Mouse (Mus musculus): Measurements from ENCODE around the gene Ackr2. TPM values are rescaled to one million over a fixed set of nuclear protein-coding genes. Genes with fewer than 3 reads are reported as not detected.

The Ackr2 gene
- polyA plus RNA-seq, 1 experiment from 2014 or later, result 0.89 TPM

DNA sequence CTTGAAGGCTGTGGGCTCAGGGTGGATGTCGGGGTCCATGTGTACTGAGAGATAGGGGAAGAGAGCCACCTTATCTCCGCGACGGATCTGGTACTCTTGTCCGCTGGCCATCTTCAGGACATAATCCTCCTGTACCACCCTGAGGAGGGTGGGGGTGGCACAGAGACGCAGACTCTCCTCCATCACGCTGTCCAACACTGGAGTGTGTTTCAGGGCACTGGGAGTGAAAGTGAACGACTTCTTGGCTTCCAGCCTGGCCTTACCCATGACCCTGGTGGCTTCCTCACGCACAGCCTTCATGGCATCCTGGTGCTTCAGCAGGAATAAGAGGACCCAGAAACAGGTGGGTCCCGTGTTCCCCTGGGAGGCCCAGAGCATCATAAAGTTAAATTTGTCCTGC is 16.9 kb downstream of the Ackr2 start:
- Histone ChIP-seq H3K27ac (replicated peaks; ENCODE audit: low read depth, low read length) (no peak overlapping the region), H3K9ac (ENCODE audit: low read depth, low read length) (no peak overlapping the region), H3K4me1 (ENCODE audit: control insufficient read depth, insufficient read depth, low read length) (no peaks in the 10 kb centered on the region), H3K4me2 (ENCODE audit: low read depth, low read length) (no peak overlapping the region), H3K27me3 (replicated peaks; ENCODE audit: control insufficient read depth, insufficient read depth, low read length) (no peaks in the 10 kb centered on the region), H3K9me3 (ENCODE audit: control insufficient read depth, low read length) (no peaks in the 10 kb centered on the region), H3K4me3 (ENCODE audit: low read depth, low read length) (no peak overlapping the region), H3K36me3 (ENCODE audit: control insufficient read depth, insufficient read depth, low read length) (no peaks in the 10 kb centered on the region)
- ATAC-seq (ENCODE audit: low read depth) (no peak), DNase-seq (ENCODE audit: low spot score) (no peak)
- 88% methylated on average over 10 of the region's 10 CpGs for WGBS

DNA sequence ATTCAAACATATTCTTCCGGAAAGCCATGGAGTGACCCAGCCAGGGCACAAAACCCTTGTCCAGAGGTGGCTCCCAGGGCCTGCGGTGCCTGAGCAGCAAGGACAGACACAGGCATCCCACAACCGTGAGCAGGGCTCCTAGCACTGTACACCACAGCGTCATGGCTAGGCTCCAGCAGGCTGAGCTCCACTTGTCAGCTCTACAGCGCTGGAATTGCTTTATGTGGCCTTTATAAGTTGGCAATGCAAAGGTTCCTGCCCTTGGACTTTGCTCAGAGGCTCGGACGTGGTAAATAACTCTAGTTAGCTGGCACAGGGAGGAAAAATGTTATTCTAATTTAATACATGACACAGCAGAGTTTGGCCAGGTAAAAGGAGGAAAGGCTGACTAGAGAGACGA is 17.9 kb downstream of the Ackr2 start, which contains the start of gene Cyp8b1:
Cyp8b1 (minus strand) TSS at position 204 of the 400 bp plus-strand sequence.
- no peak within 1 kb of the TSS for H3K9ac ChIP-seq (ENCODE audit: low read depth, low read length)
- no peak within 1 kb of the TSS for H3K4me2 ChIP-seq (ENCODE audit: low read depth, low read length)
- no peak within 1 kb of the TSS for H3K27ac ChIP-seq (replicated peaks; ENCODE audit: low read depth, low read length)
- DNase-seq (ENCODE audit: low spot score) (no peak), ATAC-seq (ENCODE audit: low read depth) (no peak)
- H3K36me3 ChIP-seq (ENCODE audit: control insufficient read depth, insufficient read depth, low read length), result no peaks in the 10 kb centered on the region
- H3K4me3 ChIP-seq (ENCODE audit: low read depth, low read length), result no peak within 1 kb of the TSS
- H3K27me3 ChIP-seq (replicated peaks; ENCODE audit: control insufficient read depth, insufficient read depth, low read length), result no peaks in the 10 kb centered on the region
- no peaks in the 10 kb centered on the region for H3K9me3 ChIP-seq (ENCODE audit: control insufficient read depth, low read length)
- 80% methylated on average over 8 of the region's 8 CpGs for WGBS
- no peaks in the 10 kb centered on the region for H3K4me1 ChIP-seq (ENCODE audit: control insufficient read depth, insufficient read depth, low read length)

DNA sequence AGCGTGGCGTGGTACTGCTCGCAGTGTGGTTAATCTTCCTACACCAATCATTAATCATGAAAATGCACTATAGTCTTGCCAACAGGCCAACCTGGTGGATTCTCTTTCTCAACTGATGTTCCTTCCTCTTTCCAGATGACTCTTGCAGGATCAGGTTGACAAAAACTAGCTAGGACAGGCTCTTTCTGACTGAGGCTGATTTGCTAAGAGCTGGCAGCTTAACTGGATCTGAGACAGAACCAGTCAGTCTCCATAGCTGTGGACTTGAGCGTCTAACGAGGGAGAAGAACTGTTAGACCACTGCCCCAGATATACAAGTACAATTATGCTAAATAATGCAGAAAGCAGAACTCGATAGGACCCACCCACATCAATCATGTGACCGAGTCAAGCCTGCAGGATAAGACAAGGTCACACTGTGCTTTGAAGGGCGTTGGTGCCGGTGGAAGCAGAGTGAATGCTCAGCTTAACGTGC is 20.9 kb downstream of the Ackr2 start:
- H3K4me1 ChIP-seq (ENCODE audit: control insufficient read depth, insufficient read depth, low read length), result no peaks in the 10 kb centered on the region
- no peaks in the 10 kb centered on the region for H3K27me3 ChIP-seq (replicated peaks; ENCODE audit: control insufficient read depth, insufficient read depth, low read length)
- 71% methylated on average over 10 of the region's 10 CpGs for WGBS
- DNase-seq (ENCODE audit: low spot score) (no peak), ATAC-seq (ENCODE audit: low read depth) (no peak)
- H3K36me3 ChIP-seq (ENCODE audit: control insufficient read depth, insufficient read depth, low read length), result no peaks in the 10 kb centered on the region
- H3K9ac ChIP-seq (ENCODE audit: low read depth, low read length), result no peak overlapping the region
- H3K9me3 ChIP-seq (ENCODE audit: control insufficient read depth, low read length), result no peaks in the 10 kb centered on the region
- H3K4me2 ChIP-seq (ENCODE audit: low read depth, low read length), result no peak overlapping the region
- no peak overlapping the region for H3K4me3 ChIP-seq (ENCODE audit: low read depth, low read length)
- H3K27ac ChIP-seq (replicated peaks; ENCODE audit: low read depth, low read length), result no peak overlapping the region

DNA sequence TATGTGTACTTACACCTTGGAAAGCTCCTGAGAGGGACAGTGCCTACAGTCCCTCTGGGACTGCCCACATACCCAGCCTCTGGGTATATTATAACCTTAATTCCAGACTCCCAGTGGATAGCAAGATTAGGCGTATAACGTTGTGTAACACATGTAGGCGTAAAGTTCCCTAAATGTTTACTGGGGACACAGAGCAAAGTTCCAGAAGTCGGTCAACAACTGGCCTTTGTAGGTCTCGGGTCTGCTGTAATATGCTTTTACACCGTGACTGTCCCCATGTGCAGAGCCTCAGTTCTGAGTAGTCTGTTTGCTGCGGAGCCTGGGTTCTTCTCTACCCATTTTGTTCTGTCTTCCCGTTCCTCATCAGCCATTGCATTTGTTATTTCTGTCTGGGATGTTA is 25.3 kb downstream of the Ackr2 start:
- Histone ChIP-seq H3K4me3 (ENCODE audit: low read depth, low read length) (no peak overlapping the region), H3K4me2 (ENCODE audit: low read depth, low read length) (no peak overlapping the region), H3K9ac (ENCODE audit: low read depth, low read length) (no peak overlapping the region), H3K9me3 (ENCODE audit: control insufficient read depth, low read length) (no peaks in the 10 kb centered on the region), H3K27me3 (replicated peaks; ENCODE audit: control insufficient read depth, insufficient read depth, low read length) (no peaks in the 10 kb centered on the region), H3K4me1 (ENCODE audit: control insufficient read depth, insufficient read depth, low read length) (no peaks in the 10 kb centered on the region), H3K36me3 (ENCODE audit: control insufficient read depth, insufficient read depth, low read length) (no peaks in the 10 kb centered on the region), H3K27ac (replicated peaks; ENCODE audit: low read depth, low read length) (no peak overlapping the region)
- no peak for DNase-seq (ENCODE audit: low spot score)
- no peak for ATAC-seq (ENCODE audit: low read depth)
- WGBS, result 83% methylated on average over 8 of the region's 8 CpGs

GRCm38 (mm10) chr9:121923906-121924305 is 25.8 kb downstream of the Ackr2 start:
- ATAC-seq (ENCODE audit: low read depth) (no peak), DNase-seq (ENCODE audit: low spot score) (no peak)
- no peak overlapping the region for H3K9ac ChIP-seq (ENCODE audit: low read depth, low read length)
- H3K4me2 ChIP-seq (ENCODE audit: low read depth, low read length), result no peak overlapping the region
- no peaks in the 10 kb centered on the region for H3K27me3 ChIP-seq (replicated peaks; ENCODE audit: control insufficient read depth, insufficient read depth, low read length)
- H3K36me3 ChIP-seq (ENCODE audit: control insufficient read depth, insufficient read depth, low read length), result no peaks in the 10 kb centered on the region
- no peak overlapping the region for H3K27ac ChIP-seq (replicated peaks; ENCODE audit: low read depth, low read length)
- H3K4me1 ChIP-seq (ENCODE audit: control insufficient read depth, insufficient read depth, low read length), result no peaks in the 10 kb centered on the region
- H3K9me3 ChIP-seq (ENCODE audit: control insufficient read depth, low read length), result no peaks in the 10 kb centered on the region
- H3K4me3 ChIP-seq (ENCODE audit: low read depth, low read length), result no peak overlapping the region
- 79% methylated on average over 5 of the region's 5 CpGs for WGBS

DNA sequence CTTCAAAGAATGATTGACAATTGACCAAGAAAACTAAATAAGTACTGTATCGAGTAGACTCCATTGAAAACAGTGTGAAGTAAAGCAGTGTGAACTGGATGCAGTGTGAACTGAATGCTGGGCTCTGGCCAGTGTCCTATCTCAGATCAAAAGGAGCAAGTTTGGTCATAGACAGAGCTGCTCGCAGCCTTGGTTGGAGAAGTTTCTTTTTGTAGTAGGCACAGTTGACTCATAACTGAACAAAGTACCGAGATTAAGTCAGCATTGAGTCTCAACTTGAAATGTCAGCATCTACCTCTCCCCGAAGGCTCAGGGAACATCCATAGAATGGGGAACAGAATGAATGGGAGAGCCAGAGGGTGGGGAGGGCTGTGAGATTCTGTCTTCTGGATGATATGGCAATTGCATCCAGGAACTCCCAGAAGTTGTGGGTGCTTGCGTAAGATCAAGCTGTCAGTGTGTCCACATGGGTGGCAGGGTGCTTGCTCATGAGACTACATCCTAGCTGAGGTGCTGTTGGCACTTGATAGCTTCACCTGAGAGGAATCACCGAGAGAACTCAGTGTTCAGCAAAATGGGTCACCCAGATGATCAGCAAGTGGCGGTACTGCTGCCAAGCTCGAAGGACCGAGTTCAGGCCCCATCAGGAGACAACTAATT is 26.9 kb downstream of the Ackr2 start:
- H3K4me2 ChIP-seq (ENCODE audit: low read depth, low read length), result no peak overlapping the region
- H3K9me3 ChIP-seq (ENCODE audit: control insufficient read depth, low read length), result no peaks in the 10 kb centered on the region
- WGBS, result 89% methylated on average over 9 of the region's 9 CpGs
- ATAC-seq (ENCODE audit: low read depth) (no peak), DNase-seq (ENCODE audit: low spot score) (no peak)
- no peak overlapping the region for H3K9ac ChIP-seq (ENCODE audit: low read depth, low read length)
- H3K27me3 ChIP-seq (replicated peaks; ENCODE audit: control insufficient read depth, insufficient read depth, low read length), result no peaks in the 10 kb centered on the region
- no peaks in the 10 kb centered on the region for H3K4me1 ChIP-seq (ENCODE audit: control insufficient read depth, insufficient read depth, low read length)
- no peak overlapping the region for H3K4me3 ChIP-seq (ENCODE audit: low read depth, low read length)
- no peak overlapping the region for H3K27ac ChIP-seq (replicated peaks; ENCODE audit: low read depth, low read length)
- H3K36me3 ChIP-seq (ENCODE audit: control insufficient read depth, insufficient read depth, low read length), result no peaks in the 10 kb centered on the region

DNA sequence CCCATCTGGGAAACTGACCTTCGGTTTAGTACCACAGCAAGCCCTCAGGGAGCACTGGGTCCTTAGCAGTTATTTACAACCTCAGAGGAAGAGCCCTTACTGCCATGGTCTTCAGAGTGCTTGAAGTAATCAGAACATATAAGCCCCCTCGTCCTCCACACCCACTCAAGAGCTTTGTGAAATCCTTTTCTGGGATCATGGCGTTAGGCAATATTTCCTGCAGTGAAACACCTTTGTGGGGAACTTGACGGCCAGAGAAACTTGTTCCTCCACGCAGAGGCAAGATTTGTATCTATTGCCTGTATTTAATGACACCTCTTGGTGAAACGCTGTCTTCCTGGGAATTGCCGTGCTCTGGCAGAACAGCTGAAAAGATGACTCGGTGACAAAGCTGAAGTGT is 27.8 kb downstream of the Ackr2 start:
- Histone ChIP-seq H3K36me3 (ENCODE audit: control insufficient read depth, insufficient read depth, low read length) (no peaks in the 10 kb centered on the region), H3K27me3 (replicated peaks; ENCODE audit: control insufficient read depth, insufficient read depth, low read length) (no peaks in the 10 kb centered on the region), H3K4me2 (ENCODE audit: low read depth, low read length) (no peak overlapping the region), H3K4me1 (ENCODE audit: control insufficient read depth, insufficient read depth, low read length) (no peaks in the 10 kb centered on the region), H3K9ac (ENCODE audit: low read depth, low read length) (no peak overlapping the region), H3K4me3 (ENCODE audit: low read depth, low read length) (no peak overlapping the region), H3K9me3 (ENCODE audit: control insufficient read depth, low read length) (no peaks in the 10 kb centered on the region), H3K27ac (replicated peaks; ENCODE audit: low read depth, low read length) (no peak overlapping the region)
- WGBS, result 62% methylated on average over 8 of the region's 8 CpGs
- ATAC-seq (ENCODE audit: low read depth) (no peak), DNase-seq (ENCODE audit: low spot score) (no peak)

DNA sequence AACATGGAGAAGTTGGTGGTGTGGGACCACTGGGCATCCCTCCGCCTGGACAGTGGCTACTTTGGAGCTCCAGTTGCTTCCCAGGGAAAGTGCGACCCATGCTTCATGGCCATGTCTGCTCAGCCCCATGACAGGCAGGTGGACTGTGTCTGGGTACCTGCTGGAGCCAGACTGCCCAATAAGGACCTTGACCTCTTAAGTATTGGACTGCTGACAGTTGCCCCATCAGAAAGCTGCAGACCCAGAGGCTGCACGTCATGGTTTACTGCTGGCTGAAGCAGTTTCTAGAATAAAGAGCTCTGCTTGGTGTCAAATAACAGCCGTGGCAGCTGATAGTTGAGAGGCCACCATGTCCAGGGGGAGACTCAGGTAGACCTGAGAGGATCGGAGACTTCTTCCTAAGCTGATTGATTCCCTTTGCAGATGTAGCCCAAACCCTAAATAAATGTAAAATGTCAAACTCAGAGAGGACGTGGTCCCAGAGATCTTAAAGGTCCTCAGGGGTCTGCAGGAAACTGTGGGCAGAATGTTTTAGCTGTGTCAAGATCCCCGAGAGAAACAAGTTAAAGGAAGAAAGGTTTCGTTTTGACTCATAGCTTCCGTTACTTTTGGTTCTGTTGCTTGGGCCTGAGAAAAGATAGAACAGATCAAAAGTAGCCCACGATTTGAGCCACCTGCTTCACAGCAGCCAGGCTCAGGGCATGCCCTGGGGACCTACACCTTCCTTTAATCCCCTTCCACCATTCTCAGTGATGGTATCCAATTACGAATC is 28.7 kb downstream of the Ackr2 start:
- ATAC-seq (ENCODE audit: low read depth) (peak; percentile 85; the same call in 1 of the 2 replicates), DNase-seq (ENCODE audit: low spot score) (no peak)
- no peaks in the 10 kb centered on the region for H3K27me3 ChIP-seq (replicated peaks; ENCODE audit: control insufficient read depth, insufficient read depth, low read length)
- no peaks in the 10 kb centered on the region for H3K4me1 ChIP-seq (ENCODE audit: control insufficient read depth, insufficient read depth, low read length)
- H3K27ac ChIP-seq (replicated peaks; ENCODE audit: low read depth, low read length), result no peak overlapping the region
- no peak overlapping the region for H3K9ac ChIP-seq (ENCODE audit: low read depth, low read length)
- no peak overlapping the region for H3K4me3 ChIP-seq (ENCODE audit: low read depth, low read length)
- H3K9me3 ChIP-seq (ENCODE audit: control insufficient read depth, low read length), result no peaks in the 10 kb centered on the region
- H3K4me2 ChIP-seq (ENCODE audit: low read depth, low read length), result no peak overlapping the region
- no peaks in the 10 kb centered on the region for H3K36me3 ChIP-seq (ENCODE audit: control insufficient read depth, insufficient read depth, low read length)
- 41% methylated on average over 11 of the region's 11 CpGs for WGBS

Measured in embryonic facial prominence, embryonic 14.5 days (tissue).